Mouse (Mus musculus) testis, adult 2 months (tissue): ENCODE measurements at regions not wholly inside any gene's neighbourhood (a gene's known extent, or its start where the extent isn't known, plus 50 kb on each side); places are given as distances from the start of the nearest gene placed in this dataset.

Experiments used
- CTCF ChIP-seq: fragments of 200-500 bp; IDR thresholded peaks from 2 replicates; pipeline ENCODE4 v1.5.1; 2012; ENCODE audit warnings: low read depth, mild to moderate bottlenecking, inconsistent platforms, low read length, moderate library complexity; ENCODE audit not compliant: control insufficient read depth, insufficient read depth, insufficient replicate concordance
- POLR2A ChIP-seq: fragments of 200-500 bp; IDR thresholded peaks from 2 replicates; pipeline ENCODE4 v1.6.1; 2012; ENCODE audit warnings: low read depth, mild to moderate bottlenecking, inconsistent platforms, low read length, moderate library complexity; ENCODE audit not compliant: control insufficient read depth

DNA sequence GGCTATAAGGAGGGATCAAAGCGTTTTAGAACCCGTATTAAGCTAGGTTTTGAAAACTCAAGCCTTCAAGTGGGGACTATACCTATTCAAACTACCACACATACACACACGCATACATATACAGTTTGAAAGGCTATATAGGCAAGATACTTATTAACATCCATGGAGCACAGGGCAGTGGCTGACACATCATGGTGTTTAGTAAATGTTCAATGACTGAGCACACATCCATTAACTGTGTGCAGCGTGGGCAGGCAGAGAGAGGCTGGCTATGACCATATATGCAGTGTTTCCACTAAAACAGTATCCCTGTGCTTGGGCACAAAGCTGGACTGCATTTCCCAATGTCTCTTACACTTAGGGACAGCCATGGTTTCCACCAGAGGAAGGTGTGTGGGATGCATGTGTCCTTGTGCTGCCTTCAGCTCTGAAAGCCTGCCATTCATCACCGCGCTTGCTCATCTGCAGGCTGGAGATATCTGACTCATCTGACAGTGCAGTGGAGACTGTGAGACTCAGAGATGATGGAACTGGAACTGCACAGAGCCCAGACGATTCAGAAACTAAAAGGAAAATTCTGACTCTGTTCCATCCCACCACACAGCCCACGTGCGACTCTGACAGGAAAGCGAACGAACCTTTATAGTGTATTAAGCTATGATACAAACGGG lies 124.6 kb upstream of the L3mbtl3 start:
- TF ChIP-seq CTCF (no peak), POLR2A (no peak)
